ENCODE assay signal across 12 mouse cellular contexts in genomic region chr1:24452159-24452558, GRCm38 (mm10).
DNase-seq lines count a peak whose midpoint lies in the region; ATAC-seq and TF ChIP-seq lines count a peak whose summit lies in the region.
"Had no signal": no experiment of that assay in that cellular context is flagged by ENCODE, and none has a peak within 500 bp of the region (broad histone marks: within the 10 kb centered on the region; RNA-seq: fewer than 3 reads in every experiment).

No protein-coding gene starts in this region.

- peak; percentile 4 for DNase-seq in heart, adult 8-10 months (ENCODE audit: low spot score)
- DNase-seq in heart, postnatal 36 days: no peak
- DNase-seq in liver: peak; percentile 3
- no peak for DNase-seq in liver, postnatal 0 days
- peak; percentile 18 to 45 for DNase-seq in heart, postnatal 14 days
- peak; percentile 12 for DNase-seq in lung, postnatal 25 days (ENCODE audit: low spot score)
- DNase-seq in cerebellum, postnatal 10 days: no peak
- no peak for DNase-seq in right cerebral cortex, adult 18-20 months
- DNase-seq: cerebellum, postnatal 25 days; kidney, adult 9 months had no signal

- no peak for TF ChIP-seq EP300 in liver, postnatal 0 days (IDR thresholded peaks at IDR 0.05; ENCODE audit: low read depth)

- no peaks in the 10 kb centered on the region for H3K9me3 ChIP-seq in liver, postnatal 0 days (ENCODE audit: low read length)
- H3K9me3 ChIP-seq: embryonic facial prominence, embryonic 13.5 days had no signal

- H3K9ac ChIP-seq in liver, postnatal 0 days (replicated peaks): no peak overlapping the region
- H3K9ac ChIP-seq: embryonic facial prominence, embryonic 13.5 days had no signal

- H3K4me3 ChIP-seq in liver, postnatal 0 days (ENCODE audit: low read depth, low read length): no peak overlapping the region
- H3K4me3 ChIP-seq: embryonic facial prominence, embryonic 13.5 days; megakaryocyte, embryonic 14.5 days had no signal

- intact Hi-C loops in heart, postnatal 36 days (cut with DNase I): no loop called here
- intact Hi-C loops in heart, postnatal 14 days (cut with DNase I): no loop called here

- H3K36me3 ChIP-seq in liver, postnatal 0 days (replicated peaks; ENCODE audit: insufficient read depth, low read length): no peaks in the 10 kb centered on the region
- H3K36me3 ChIP-seq: embryonic facial prominence, embryonic 13.5 days had no signal

- no peaks in the 10 kb centered on the region for H3K4me1 ChIP-seq in liver, postnatal 0 days (ENCODE audit: insufficient read depth)
- H3K4me1 ChIP-seq: embryonic facial prominence, embryonic 13.5 days; megakaryocyte, embryonic 14.5 days had no signal

- no peak overlapping the region for H3K27ac ChIP-seq in liver, postnatal 0 days (ENCODE audit: low read depth)
- H3K27ac ChIP-seq: embryonic facial prominence, embryonic 13.5 days had no signal

- H3K4me2 ChIP-seq in liver, postnatal 0 days (ENCODE audit: low read depth, low read length): no peak overlapping the region
- H3K4me2 ChIP-seq: embryonic facial prominence, embryonic 13.5 days had no signal

- H3K27me3 ChIP-seq in liver, postnatal 0 days (ENCODE audit: insufficient read depth, low read length): no peaks in the 10 kb centered on the region
- H3K27me3 ChIP-seq: embryonic facial prominence, embryonic 13.5 days; megakaryocyte, embryonic 14.5 days had no signal

- no peak for TF ChIP-seq CTCF in liver, postnatal 0 days (IDR thresholded peaks at IDR 0.05; ENCODE audit: low read depth)

- WGBS in liver, postnatal 0 days (ENCODE audit: insufficient replicate concordance): 71% methylated on average over 7 of the region's 7 CpGs

- ATAC-seq in liver, postnatal 0 days: no peak

Comparison
In these comparisons a context has a peak if more than half of its experiments do, and no peak if none do; other contexts are left out.
1. DNase-seq: peak in heart, adult 8-10 months (single experiment), liver (single experiment), heart, postnatal 14 days (2 of 2) and lung, postnatal 25 days (single experiment); none in heart, postnatal 36 days (0 of 2), liver, postnatal 0 days (single experiment), cerebellum, postnatal 10 days (0 of 2) and right cerebral cortex, adult 18-20 months (single experiment).